Mouse (Mus musculus) heart, adult 9 months (tissue): ENCODE measurements at regions not wholly inside any gene's neighbourhood (a gene's known extent, or its start where the extent isn't known, plus 50 kb on each side); places are given as distances from the start of the nearest gene placed in this dataset.

Experiments
- DNase-seq, 2 experiments: peaks; one replicate each; pipeline ENCODE4 v3.0.0; 2022; ENCODE audit warnings: low spot score in 2 of 2

- DNase-seq = no peak
Measured at GRCm38 (mm10) chr2:12815339-12815738, 108.5 kb upstream of the Pter start.

- DNase-seq = no peak
Measured at GRCm38 (mm10) chr2:12825902-12826301, 97.9 kb upstream of the Pter start.

GRCm38 (mm10) chr2:12833579-12833978, 90.3 kb upstream of the Pter start:
- no peak for DNase-seq

- DNase-seq = no peak
Measured at GRCm38 (mm10) chr2:12866543-12866942, 57.3 kb upstream of the Pter start.

GRCm38 (mm10) chr2:12868772-12869171, 55.1 kb upstream of the Pter start:
- DNase-seq = no peak
